Mouse (Mus musculus): Measurements from ENCODE around the gene Zscan29. TPM values are rescaled to one million over a fixed set of nuclear protein-coding genes. Genes with fewer than 3 reads are reported as not detected.

The Zscan29 gene
- 12.0 and 14.7 TPM in 2 replicates for polyA plus RNA-seq (2016; fragmentation: Nextera tagmentation; extraction: Ambion mirVana)

DNA sequence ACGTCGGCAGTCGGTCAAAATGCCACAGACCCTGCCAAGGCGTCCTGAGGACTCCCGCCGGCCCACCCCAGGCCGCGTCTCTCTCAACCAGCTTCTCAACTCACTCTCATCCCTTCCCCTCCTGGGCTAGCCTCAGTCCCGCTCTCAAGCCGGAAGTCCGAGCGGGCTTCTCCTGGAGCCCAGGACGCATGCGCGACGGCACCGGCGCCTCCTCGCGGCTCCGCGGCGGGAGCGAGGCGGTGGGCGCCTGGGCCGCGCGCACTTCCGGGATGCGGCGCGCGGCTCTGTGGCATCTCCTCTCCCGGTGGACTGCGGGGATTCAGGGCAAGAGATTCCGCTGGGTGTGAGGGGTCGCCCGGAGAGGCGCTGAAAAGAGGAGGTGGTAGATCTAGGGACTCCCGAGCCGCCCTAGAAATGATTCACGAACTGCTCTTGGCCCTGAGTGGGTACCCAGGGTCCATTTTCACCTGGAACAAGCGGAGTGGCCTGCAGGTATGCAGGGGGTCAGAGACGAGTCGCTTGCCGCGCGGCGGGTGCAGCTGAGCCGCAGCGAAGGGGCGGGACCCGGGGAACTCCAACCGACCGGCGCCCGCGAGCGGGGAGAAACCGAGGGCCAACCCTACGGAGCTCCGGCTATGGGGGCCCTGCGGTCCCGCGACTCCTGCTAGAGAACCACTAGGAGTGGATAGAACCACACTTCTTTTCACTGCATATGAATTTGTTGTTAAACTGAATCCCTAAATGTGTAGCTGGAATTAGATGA lies at the start of gene Zscan29:
Zscan29 (minus strand) TSS at position 146 of the 763 bp plus-strand sequence.
- under 1% methylated on average over 66 of the region's 66 CpGs for WGBS
- H3K36me3 ChIP-seq (replicated peaks), result peaks cover 50% of the 10 kb centered on the region

DNA sequence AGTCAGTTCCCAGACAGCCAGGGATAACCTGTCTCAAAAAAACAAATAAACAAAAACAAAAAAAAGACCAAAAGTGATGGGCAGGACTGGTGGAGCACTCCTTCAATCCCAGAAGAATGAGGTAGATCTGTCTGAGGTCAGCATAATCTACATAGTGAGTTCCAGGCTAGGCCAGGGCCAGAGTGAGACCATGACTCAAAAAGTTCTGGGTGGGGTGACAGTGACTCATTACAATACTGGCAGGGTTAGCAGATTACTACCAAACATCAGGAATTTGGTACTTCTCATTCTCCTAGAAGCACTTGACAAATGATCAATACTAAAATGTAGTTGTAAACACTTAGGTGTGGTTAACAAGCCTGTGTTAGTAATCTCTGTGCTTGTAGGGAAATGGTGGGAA lies 49.1 kb upstream of the Zscan29 start:
- Histone ChIP-seq H3K36me3 (replicated peaks) (peaks cover 99% of the 10 kb centered on the region), H3K4me3 (no peak overlapping the region)

More for the DNA sequence above, at the start of gene Zscan29:
- H3K9me3 ChIP-seq, result no peaks in the 10 kb centered on the region
- DNase-seq (ENCODE audit: low spot score), result peak; percentile 94
- H3K27me3 ChIP-seq (replicated peaks; ENCODE audit: low read depth, poor library complexity, severe bottlenecking), result no peaks in the 10 kb centered on the region
- H3K27ac ChIP-seq (replicated peaks), result peak within 1 kb of the TSS; percentile 88
- peak within 1 kb of the TSS; percentile 82 for H3K4me3 ChIP-seq
- peaks cover 26% of the 10 kb centered on the region for H3K4me1 ChIP-seq

DNA sequence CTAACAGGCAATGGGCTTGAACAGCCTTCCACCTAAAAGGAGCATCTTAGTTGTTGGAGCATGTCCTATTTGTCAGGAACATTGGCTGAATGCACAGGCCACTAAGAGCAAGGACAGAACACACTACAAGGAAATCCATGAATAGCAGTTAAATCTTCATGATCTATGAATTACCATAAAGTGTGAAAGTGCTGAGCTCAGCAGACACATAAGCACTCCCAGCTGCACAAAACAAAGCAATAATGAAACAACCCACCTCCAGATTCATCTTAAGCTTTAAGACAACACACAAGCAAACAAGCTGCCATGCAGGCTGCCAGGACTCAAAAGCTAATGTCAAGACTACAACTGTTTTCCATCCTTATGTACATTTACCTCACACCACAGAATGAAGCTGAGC lies 48.3 kb upstream of the Zscan29 start:
- no peaks in the 10 kb centered on the region for H3K27me3 ChIP-seq (replicated peaks; ENCODE audit: low read depth, poor library complexity, severe bottlenecking)
- H3K4me1 ChIP-seq, result no peaks in the 10 kb centered on the region
- no peak overlapping the region for H3K27ac ChIP-seq (replicated peaks)
- peaks cover 99% of the 10 kb centered on the region for H3K36me3 ChIP-seq (replicated peaks)
- H3K4me3 ChIP-seq, result no peak overlapping the region
- DNase-seq (ENCODE audit: low spot score), result no peak
- no peaks in the 10 kb centered on the region for H3K9me3 ChIP-seq

More for the DNA sequence above, 49.1 kb upstream of the Zscan29 start:
- Histone ChIP-seq H3K4me1 (no peaks in the 10 kb centered on the region), H3K9me3 (no peaks in the 10 kb centered on the region), H3K27ac (replicated peaks) (no peak overlapping the region), H3K27me3 (replicated peaks; ENCODE audit: low read depth, poor library complexity, severe bottlenecking) (no peaks in the 10 kb centered on the region)
- DNase-seq (ENCODE audit: low spot score), result no peak

DNA sequence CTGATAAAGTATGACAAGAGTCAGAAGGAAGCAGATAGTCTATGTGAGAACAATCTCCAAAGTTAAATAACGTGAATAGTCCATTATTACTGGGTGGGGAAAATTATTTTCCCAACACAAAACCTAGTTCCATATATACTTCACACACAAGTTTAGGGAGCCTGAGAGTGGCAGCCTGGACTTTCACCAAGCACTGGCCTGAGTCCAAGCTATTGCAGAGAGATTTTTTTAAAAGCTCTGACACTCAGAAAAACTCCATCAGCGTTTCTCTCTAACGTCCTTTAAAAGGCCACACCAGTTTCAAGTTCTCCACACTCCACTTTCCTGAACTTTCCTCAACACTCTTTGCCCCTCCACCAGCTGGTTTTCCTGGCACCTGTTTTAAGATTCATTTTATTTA lies 43.6 kb upstream of the Zscan29 start:
- Histone ChIP-seq H3K36me3 (replicated peaks) (peaks cover 100% of the 10 kb centered on the region), H3K27me3 (replicated peaks; ENCODE audit: low read depth, poor library complexity, severe bottlenecking) (no peaks in the 10 kb centered on the region), H3K27ac (replicated peaks) (no peak overlapping the region), H3K4me3 (no peak overlapping the region), H3K4me1 (no peaks in the 10 kb centered on the region), H3K9me3 (no peaks in the 10 kb centered on the region)
- no peak for DNase-seq (ENCODE audit: low spot score)
- WGBS, result 94% methylated on average over 3 of the region's 3 CpGs

DNA sequence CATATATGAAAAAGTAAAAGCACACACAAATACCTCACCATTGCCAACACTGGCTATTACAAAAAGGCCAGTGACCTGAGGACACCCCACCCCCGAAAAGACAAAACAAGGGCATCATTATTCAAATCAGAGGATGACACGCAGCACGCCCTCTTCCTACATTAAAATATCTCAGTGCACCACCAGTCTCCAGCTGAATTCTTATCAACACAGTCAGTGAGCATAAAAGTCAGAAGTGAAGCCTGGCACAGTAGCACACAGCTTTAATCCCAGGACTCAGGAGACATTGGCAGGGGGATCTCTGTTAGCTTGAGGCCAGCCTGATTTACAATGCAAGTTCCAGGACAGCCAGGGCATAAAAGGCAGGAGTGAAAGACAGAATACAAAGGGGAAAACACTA lies 35.6 kb upstream of the Zscan29 start:
- Histone ChIP-seq H3K4me1 (no peaks in the 10 kb centered on the region), H3K36me3 (replicated peaks) (peaks cover 100% of the 10 kb centered on the region), H3K27ac (replicated peaks) (no peak overlapping the region), H3K9me3 (no peaks in the 10 kb centered on the region), H3K27me3 (replicated peaks; ENCODE audit: low read depth, poor library complexity, severe bottlenecking) (no peaks in the 10 kb centered on the region), H3K4me3 (no peak overlapping the region)
- 95% methylated on average over 3 of the region's 3 CpGs for WGBS
- DNase-seq (ENCODE audit: low spot score), result no peak

DNA sequence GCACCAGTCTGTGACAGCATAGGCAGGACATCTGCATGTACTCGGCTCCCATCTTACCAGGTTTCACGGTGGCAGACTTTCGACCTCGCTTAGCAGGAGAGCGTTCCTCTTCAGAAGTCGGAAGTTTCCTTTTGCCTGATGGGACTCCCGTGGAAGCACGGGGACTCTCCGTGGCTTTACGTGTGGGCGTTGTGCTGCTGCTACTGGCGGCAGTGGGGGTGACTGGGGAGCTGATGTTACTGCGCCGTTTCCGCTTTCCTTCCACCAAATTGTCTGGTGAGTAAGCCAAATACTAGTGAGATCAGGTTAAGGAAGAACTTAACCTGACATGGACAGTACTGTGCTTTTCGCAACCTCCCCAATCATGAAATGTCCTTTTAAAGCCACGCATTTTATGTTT lies 33.4 kb upstream of the Zscan29 start:
- no peak for DNase-seq (ENCODE audit: low spot score)
- H3K36me3 ChIP-seq (replicated peaks), result peaks cover 100% of the 10 kb centered on the region
- no peak overlapping the region for H3K27ac ChIP-seq (replicated peaks)
- WGBS, result 95% methylated on average over 17 of the region's 17 CpGs
- no peaks in the 10 kb centered on the region for H3K4me1 ChIP-seq
- no peak overlapping the region for H3K4me3 ChIP-seq
- no peaks in the 10 kb centered on the region for H3K9me3 ChIP-seq
- H3K27me3 ChIP-seq (replicated peaks; ENCODE audit: low read depth, poor library complexity, severe bottlenecking), result no peaks in the 10 kb centered on the region

DNA sequence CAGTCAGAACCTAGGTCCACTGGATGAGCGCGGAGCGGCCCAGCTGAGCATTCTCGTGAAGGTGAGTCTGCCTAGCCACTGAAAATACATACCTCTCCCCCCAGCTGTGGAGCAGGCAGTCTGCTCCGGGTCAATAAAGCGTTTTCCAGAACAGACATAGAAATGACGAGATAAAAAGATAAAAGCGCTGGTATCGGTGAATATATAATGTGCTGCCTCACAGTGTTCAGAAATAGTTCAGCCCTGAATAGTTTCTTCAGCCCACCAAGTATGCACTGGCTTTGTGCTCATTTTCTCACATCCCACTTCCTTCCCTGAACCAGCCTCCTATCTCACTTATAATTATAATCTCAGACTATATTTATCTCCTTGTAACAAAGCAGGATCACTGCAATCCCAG lies 24.5 kb upstream of the Zscan29 start:
- H3K27ac ChIP-seq (replicated peaks), result no peak overlapping the region
- DNase-seq (ENCODE audit: low spot score), result no peak
- H3K4me1 ChIP-seq, result no peaks in the 10 kb centered on the region
- no peaks in the 10 kb centered on the region for H3K9me3 ChIP-seq
- WGBS, result 95% methylated on average over 9 of the region's 9 CpGs
- H3K36me3 ChIP-seq (replicated peaks), result peaks cover 99% of the 10 kb centered on the region
- H3K4me3 ChIP-seq, result no peak overlapping the region
- H3K27me3 ChIP-seq (replicated peaks; ENCODE audit: low read depth, poor library complexity, severe bottlenecking), result no peaks in the 10 kb centered on the region

DNA sequence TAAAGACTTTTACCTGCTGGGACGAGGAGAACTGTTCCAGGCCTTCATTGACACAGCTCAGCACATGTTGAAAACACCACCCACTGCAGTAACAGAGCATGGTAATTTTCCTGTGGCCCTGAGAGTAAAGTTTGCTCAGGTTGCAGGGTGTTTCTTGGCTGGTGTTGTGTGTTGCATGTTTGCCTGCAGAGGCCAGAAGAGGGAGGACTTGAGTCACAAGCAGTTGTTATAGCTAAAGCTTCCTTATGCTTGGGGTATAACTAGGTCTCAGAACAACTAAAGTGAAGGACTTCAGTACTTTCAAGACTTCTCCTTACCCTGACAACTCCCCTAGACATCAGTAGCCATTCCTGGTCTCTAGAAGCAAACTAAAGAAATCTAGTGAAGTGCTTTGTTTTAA lies 17.6 kb upstream of the Zscan29 start:
- H3K9me3 ChIP-seq, result no peaks in the 10 kb centered on the region
- no peaks in the 10 kb centered on the region for H3K4me1 ChIP-seq
- 86% methylated on average over 1 of the region's 1 CpGs for WGBS
- DNase-seq (ENCODE audit: low spot score), result no peak
- H3K36me3 ChIP-seq (replicated peaks), result peaks cover 99% of the 10 kb centered on the region
- no peak overlapping the region for H3K27ac ChIP-seq (replicated peaks)
- H3K4me3 ChIP-seq, result no peak overlapping the region
- no peaks in the 10 kb centered on the region for H3K27me3 ChIP-seq (replicated peaks; ENCODE audit: low read depth, poor library complexity, severe bottlenecking)

DNA sequence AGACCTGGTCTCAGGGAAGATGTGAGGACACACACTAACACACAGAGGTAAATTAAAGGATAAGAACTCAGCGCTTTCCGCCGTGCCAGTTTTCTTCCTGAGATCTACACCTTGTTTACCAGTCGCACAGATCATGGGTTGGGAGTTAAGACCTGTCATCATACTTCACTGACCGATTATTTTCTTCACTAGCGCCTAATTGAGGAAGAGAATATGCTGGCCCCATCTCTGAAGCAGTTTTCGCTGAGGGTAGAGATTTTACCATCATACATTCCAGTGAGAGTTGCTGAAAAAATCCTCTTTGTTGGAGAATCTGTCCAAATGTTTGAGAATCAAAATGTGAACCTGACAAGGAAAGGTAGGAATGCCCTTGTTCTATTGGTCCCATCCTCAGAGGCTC lies 13.2 kb upstream of the Zscan29 start:
- WGBS, result 95% methylated on average over 7 of the region's 7 CpGs
- H3K36me3 ChIP-seq (replicated peaks), result peaks cover 98% of the 10 kb centered on the region
- DNase-seq (ENCODE audit: low spot score), result no peak

DNA sequence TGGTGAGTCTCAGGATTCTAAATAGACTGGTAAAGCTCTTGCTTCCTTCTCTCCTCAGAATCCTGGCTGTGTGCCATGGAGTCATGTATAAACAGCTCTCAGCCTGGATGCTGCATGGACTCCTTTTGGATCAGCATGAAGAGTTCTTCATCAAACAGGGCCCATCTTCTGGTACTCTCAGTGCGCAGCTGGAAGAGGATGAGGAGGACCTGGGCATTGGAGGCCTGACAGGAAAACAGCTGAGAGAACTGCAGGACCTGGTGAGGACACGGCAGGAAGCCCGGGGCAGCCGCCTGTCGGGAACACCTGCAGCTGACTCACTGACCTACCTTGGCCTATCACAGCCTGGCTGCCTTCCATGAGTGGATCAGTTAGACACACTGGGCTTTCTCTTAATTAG lies 12.5 kb upstream of the Zscan29 start:
- DNase-seq (ENCODE audit: low spot score), result no peak
- Histone ChIP-seq H3K4me3 (no peak overlapping the region), H3K36me3 (replicated peaks) (peaks cover 98% of the 10 kb centered on the region), H3K4me1 (no peaks in the 10 kb centered on the region), H3K27me3 (replicated peaks; ENCODE audit: low read depth, poor library complexity, severe bottlenecking) (no peaks in the 10 kb centered on the region), H3K9me3 (no peaks in the 10 kb centered on the region), H3K27ac (replicated peaks) (no peak overlapping the region)
- WGBS, result 92% methylated on average over 5 of the region's 5 CpGs

More for the DNA sequence above, 13.2 kb upstream of the Zscan29 start:
- Histone ChIP-seq H3K9me3 (no peaks in the 10 kb centered on the region), H3K27ac (replicated peaks) (no peak overlapping the region), H3K4me3 (no peak overlapping the region), H3K4me1 (no peaks in the 10 kb centered on the region), H3K27me3 (replicated peaks; ENCODE audit: low read depth, poor library complexity, severe bottlenecking) (no peaks in the 10 kb centered on the region)

DNA sequence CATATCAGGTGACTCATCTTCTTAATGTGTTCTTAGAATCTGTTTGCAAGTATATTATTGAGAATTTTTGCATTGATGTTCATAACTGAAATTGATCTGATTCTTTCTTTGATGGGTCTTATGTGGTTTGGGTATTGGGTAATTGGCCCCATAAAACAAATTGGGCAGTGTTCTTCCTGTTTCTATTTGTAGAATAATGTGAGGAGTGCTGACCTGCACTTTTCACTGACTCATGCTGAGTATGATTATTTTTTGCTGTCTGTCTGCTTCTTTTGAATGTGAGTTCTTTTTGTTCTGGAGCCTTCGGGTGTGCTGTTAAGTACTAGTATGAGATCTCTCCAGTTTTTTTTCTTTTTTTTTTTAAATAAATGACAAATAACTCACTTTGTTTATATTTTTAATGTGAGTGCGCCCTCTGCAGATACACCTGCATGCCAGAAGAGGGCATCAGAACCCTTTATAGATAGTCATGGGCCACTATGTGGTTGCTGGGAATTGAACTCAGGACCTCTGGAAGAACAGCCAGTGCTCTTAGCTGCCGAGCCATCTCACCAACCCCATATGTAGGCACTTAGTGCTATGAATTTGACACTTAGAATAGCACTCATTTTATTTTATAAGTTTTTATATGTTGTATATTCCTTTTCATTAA lies 8.0 kb upstream of the Zscan29 start:
- Histone ChIP-seq H3K9me3 (no peaks in the 10 kb centered on the region), H3K27me3 (replicated peaks; ENCODE audit: low read depth, poor library complexity, severe bottlenecking) (no peaks in the 10 kb centered on the region), H3K36me3 (replicated peaks) (peaks cover 98% of the 10 kb centered on the region), H3K27ac (replicated peaks) (no peak overlapping the region), H3K4me3 (no peak overlapping the region), H3K4me1 (no peaks in the 10 kb centered on the region)
- no peak for DNase-seq (ENCODE audit: low spot score)
- WGBS, result 95% methylated on average over 3 of the region's 3 CpGs

DNA sequence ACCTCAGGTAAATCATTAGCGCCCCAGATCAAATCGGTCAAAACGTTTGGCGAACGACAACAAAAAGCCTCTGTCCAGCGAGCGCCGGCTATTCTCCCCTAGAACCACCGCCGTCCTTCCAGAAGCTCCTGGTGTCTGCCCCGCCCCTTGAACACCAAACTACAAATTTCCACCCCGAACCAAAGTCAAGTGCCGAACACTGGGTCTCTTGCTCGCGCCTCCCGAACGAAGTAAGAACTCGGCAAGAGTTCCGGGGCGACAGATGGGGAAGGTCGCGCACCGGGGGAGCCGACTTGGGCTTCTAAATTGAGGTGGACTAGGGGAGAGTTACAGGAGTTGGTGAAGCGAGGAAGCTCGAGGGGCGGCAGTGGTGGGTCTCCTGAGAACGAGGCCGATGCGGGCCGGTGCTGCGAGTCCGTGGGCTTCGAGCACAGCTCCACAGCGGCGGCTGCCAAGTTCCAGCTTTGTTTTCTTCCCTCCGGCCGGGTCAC lies 399 bp downstream of the Zscan29 start, which contains the start of gene Tubgcp4:
Tubgcp4 (plus strand) TSS at position 174 of the 491 bp plus-strand sequence.
- H3K36me3 ChIP-seq (replicated peaks), result peaks cover 49% of the 10 kb centered on the region
- no peak for DNase-seq (ENCODE audit: low spot score)
- H3K4me3 ChIP-seq, result peak within 1 kb of the TSS; percentile 82
- H3K4me1 ChIP-seq, result peaks cover 26% of the 10 kb centered on the region
- under 1% methylated on average over 38 of the region's 38 CpGs for WGBS
- no peaks in the 10 kb centered on the region for H3K27me3 ChIP-seq (replicated peaks; ENCODE audit: low read depth, poor library complexity, severe bottlenecking)
- H3K9me3 ChIP-seq, result no peaks in the 10 kb centered on the region
- H3K27ac ChIP-seq (replicated peaks), result peak within 1 kb of the TSS; percentile 88

DNA sequence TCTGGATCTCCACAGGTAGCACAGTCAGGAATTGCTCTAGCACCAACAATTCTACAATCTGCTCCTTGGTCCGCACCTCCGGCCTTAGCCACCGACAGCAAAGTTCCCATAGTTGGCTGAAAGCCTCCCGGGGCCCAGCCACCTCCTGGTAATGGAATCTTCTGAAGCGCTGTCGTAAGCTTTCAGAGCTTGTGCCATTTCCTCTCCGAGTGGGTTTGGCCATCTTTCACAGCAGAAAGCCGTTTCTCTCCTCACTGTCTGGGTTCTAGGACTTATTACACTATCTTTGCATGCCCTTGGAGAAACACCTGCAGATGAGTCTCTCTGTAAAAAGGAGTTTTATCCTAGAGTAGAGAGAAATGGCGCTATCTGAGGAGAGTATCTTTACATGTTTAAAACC lies 1.0 kb downstream of the Zscan29 start:
- peak overlapping the region; percentile 82 for H3K4me3 ChIP-seq
- DNase-seq (ENCODE audit: low spot score), result no peak

More for the DNA sequence above, 1.0 kb downstream of the Zscan29 start:
- H3K27me3 ChIP-seq (replicated peaks; ENCODE audit: low read depth, poor library complexity, severe bottlenecking), result no peaks in the 10 kb centered on the region
- WGBS, result 13% methylated on average over 9 of the region's 9 CpGs
- peaks cover 46% of the 10 kb centered on the region for H3K36me3 ChIP-seq (replicated peaks)
- H3K27ac ChIP-seq (replicated peaks), result no peak overlapping the region
- peaks cover 26% of the 10 kb centered on the region for H3K4me1 ChIP-seq
- no peaks in the 10 kb centered on the region for H3K9me3 ChIP-seq

Measured in embryonic facial prominence, embryonic 10.5 days (tissue).